Mouse (Mus musculus) lung, adult 2 months (tissue): ENCODE data around the gene Cul4a.

Source experiments
- CTCF ChIP-seq: fragments of 200-500 bp; IDR thresholded peaks from 2 replicates; pipeline ENCODE4 v1.5.1; 2011; ENCODE audit warnings: mild to moderate bottlenecking, low read length, control low read depth; ENCODE audit not compliant: insufficient read depth
- POLR2A ChIP-seq: fragments of 200-500 bp; IDR thresholded peaks from 2 replicates; pipeline ENCODE4 v1.6.1; 2011; ENCODE audit warnings: low read depth, mild to moderate bottlenecking, control low read depth, low read length, borderline replicate concordance; ENCODE audit errors: extremely low read depth

DNA sequence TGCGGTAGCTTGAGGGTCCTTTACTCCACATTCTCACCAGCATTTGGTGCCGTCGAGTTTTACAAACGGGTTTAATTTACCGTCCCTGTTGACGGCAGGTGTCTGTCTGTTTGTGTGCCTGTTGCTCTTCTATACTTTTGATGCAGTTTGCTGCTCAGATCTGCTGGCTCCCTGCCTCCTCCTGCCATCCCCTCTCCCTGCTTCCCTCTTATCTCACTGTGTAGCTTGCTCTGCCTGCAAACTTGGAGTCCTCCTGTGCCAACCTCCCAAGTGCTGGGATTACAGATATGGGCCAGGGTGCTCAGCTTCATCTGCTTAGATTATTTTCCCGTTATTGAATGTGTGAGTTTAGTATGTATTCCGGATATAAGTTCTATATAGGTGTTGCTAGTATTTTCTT lies 3.5 kb downstream of the Cul4a start:
- no peak for TF ChIP-seq CTCF
- TF ChIP-seq POLR2A = no peak
